Mouse (Mus musculus) neural tube, embryonic 12.5 days (tissue): ENCODE data around the gene Zfp334. TPM values are rescaled to one million over a fixed set of nuclear protein-coding genes. Genes with fewer than 3 reads are reported as not detected.

Source experiments
- ATAC-seq: fragments of 200-750 bp; cut with Nextera tagmentation; 2 replicates; pipeline ENCODE4 v1.8.0; 2017; ENCODE audit warnings: low read depth, mild to moderate bottlenecking, moderate TSS enrichment, moderate library complexity; ENCODE audit not compliant: low FRiP score
- H3K27ac ChIP-seq: fragments of 300-500 bp; sonication (generic); 2 replicates; pipeline ENCODE4 v1.5.1; 2016
- H3K27me3 ChIP-seq: fragments of 300-500 bp; sonication (generic); replicated peaks from 2 replicates; pipeline ENCODE4 v1.6.1; 2016; ENCODE audit warnings: mild to moderate bottlenecking
- H3K36me3 ChIP-seq: fragments of 300-500 bp; sonication (generic); 2 replicates; pipeline ENCODE4 v1.6.1; 2016; ENCODE audit warnings: mild to moderate bottlenecking
- H3K4me1 ChIP-seq: fragments of 300-500 bp; sonication (generic); 2 replicates; pipeline ENCODE4 v1.6.1; 2016
- H3K4me2 ChIP-seq: fragments of 300-500 bp; sonication (generic); replicated peaks from 2 replicates; pipeline ENCODE4 v1.6.1; 2016; ENCODE audit warnings: mild to moderate bottlenecking
- H3K4me3 ChIP-seq: fragments of 300-500 bp; sonication (generic); 2 replicates; pipeline ENCODE4 v1.5.1; 2016
- H3K9ac ChIP-seq: fragments of 300-500 bp; sonication (generic); 2 replicates; pipeline ENCODE4 v1.6.1; 2016; ENCODE audit warnings: mild to moderate bottlenecking
- H3K9me3 ChIP-seq: fragments of 300-500 bp; sonication (generic); 2 replicates; pipeline ENCODE4 v1.6.1; 2016; ENCODE audit warnings: mild to moderate bottlenecking
- WGBS: fragments of 180-500 bp; shearing (Covaris S2); methylation state at CpG from one replicate; pipeline ENCODE4 v1.1.7; 2016; 5-methylcytosine and 5-hydroxymethylcytosine counted together
- polyA plus RNA-seq: library from polyadenylated mRNA; unstranded; fragments of >200 nt; fragmentation: Nextera tagmentation; extraction: Ambion mirVana; gene quantifications from 2 replicates; pipeline ENCODE4 v1.2.1, GENCODE M21; 2016

Zfp334 gene
- 18.1 and 18.8 TPM in 2 replicates for polyA plus RNA-seq

- WGBS = under 1% methylated on average over 40 of the region's 40 CpGs
- Histone ChIP-seq H3K4me1 (peaks cover 11% of the 10 kb centered on the region), H3K27ac (peak within 1 kb of the TSS; percentile 89), H3K27me3 (no peaks in the 10 kb centered on the region), H3K36me3 (peaks cover 33% of the 10 kb centered on the region), H3K4me3 (peak within 1 kb of the TSS; percentile 88), H3K9ac (peak within 1 kb of the TSS; percentile 89), H3K9me3 (no peaks in the 10 kb centered on the region), H3K4me2 (peak within 1 kb of the TSS; percentile 68)
- peak; percentile 91 for ATAC-seq
These were observed at the start of gene Zfp334 for GRCm38 (mm10) chr2:165387844-165388495. Zfp334 (minus strand) TSS chr2:165388259.

- Histone ChIP-seq H3K4me2 (no peak overlapping the region), H3K27ac (no peak overlapping the region), H3K4me1 (no peaks in the 10 kb centered on the region), H3K4me3 (no peak overlapping the region), H3K9ac (no peak overlapping the region), H3K27me3 (no peaks in the 10 kb centered on the region; the same call in 1 of the 2 replicates), H3K9me3 (no peaks in the 10 kb centered on the region), H3K36me3 (no peaks in the 10 kb centered on the region)
- no peak for ATAC-seq
- WGBS = 61% methylated on average over 7 of the region's 7 CpGs
These were observed 40.6 kb upstream of the Zfp334 start for GRCm38 (mm10) chr2:165428694-165429093.

- H3K27ac ChIP-seq = no peak overlapping the region
- no peak overlapping the region for H3K4me3 ChIP-seq
- H3K27me3 ChIP-seq = no peaks in the 10 kb centered on the region
- no peak for ATAC-seq
- 47% methylated on average over 2 of the region's 2 CpGs for WGBS
- no peak overlapping the region for H3K4me2 ChIP-seq
- peaks cover 13% of the 10 kb centered on the region for H3K4me1 ChIP-seq
- no peaks in the 10 kb centered on the region for H3K36me3 ChIP-seq
- no peaks in the 10 kb centered on the region for H3K9me3 ChIP-seq
- H3K9ac ChIP-seq = no peak overlapping the region
These were observed 32.1 kb upstream of the Zfp334 start for GRCm38 (mm10) chr2:165420195-165420594.

- Histone ChIP-seq H3K27me3 (no peaks in the 10 kb centered on the region), H3K36me3 (no peaks in the 10 kb centered on the region), H3K27ac (no peak overlapping the region), H3K9ac (no peak overlapping the region), H3K4me2 (no peak overlapping the region), H3K9me3 (no peaks in the 10 kb centered on the region), H3K4me3 (no peak overlapping the region), H3K4me1 (peaks cover 13% of the 10 kb centered on the region)
- ATAC-seq = no peak
- 75% methylated on average over 4 of the region's 4 CpGs for WGBS
These were observed 31.6 kb upstream of the Zfp334 start for GRCm38 (mm10) chr2:165419670-165420111.

GRCm38 (mm10) chr2:165418577-165418976, 30.5 kb upstream of the Zfp334 start:
- Histone ChIP-seq H3K4me2 (no peak overlapping the region), H3K4me3 (no peak overlapping the region), H3K9me3 (no peaks in the 10 kb centered on the region), H3K9ac (no peak overlapping the region), H3K36me3 (no peaks in the 10 kb centered on the region), H3K27me3 (no peaks in the 10 kb centered on the region), H3K4me1 (peaks cover 16% of the 10 kb centered on the region), H3K27ac (no peak overlapping the region)
- WGBS = 87% methylated on average over 2 of the region's 2 CpGs
- no peak for ATAC-seq

- Histone ChIP-seq H3K36me3 (no peaks in the 10 kb centered on the region), H3K27me3 (no peaks in the 10 kb centered on the region), H3K4me2 (no peak overlapping the region), H3K4me1 (peaks cover 16% of the 10 kb centered on the region), H3K4me3 (no peak overlapping the region), H3K9ac (no peak overlapping the region), H3K27ac (no peak overlapping the region), H3K9me3 (no peaks in the 10 kb centered on the region)
- ATAC-seq = no peak
- 65% methylated on average over 7 of the region's 7 CpGs for WGBS
These were observed 29.2 kb upstream of the Zfp334 start for GRCm38 (mm10) chr2:165417291-165417690.

GRCm38 (mm10) chr2:165415795-165416194, 27.7 kb upstream of the Zfp334 start:
- no peak for ATAC-seq
- no peak overlapping the region for H3K4me2 ChIP-seq
- H3K4me3 ChIP-seq = no peak overlapping the region
- H3K4me1 ChIP-seq = peaks cover 16% of the 10 kb centered on the region
- H3K27me3 ChIP-seq = no peaks in the 10 kb centered on the region
- H3K9ac ChIP-seq = no peak overlapping the region
- H3K27ac ChIP-seq = no peak overlapping the region
- H3K36me3 ChIP-seq = no peaks in the 10 kb centered on the region
- no peaks in the 10 kb centered on the region for H3K9me3 ChIP-seq
- WGBS = 74% methylated on average over 6 of the region's 6 CpGs

GRCm38 (mm10) chr2:165415141-165415721, 27.2 kb upstream of the Zfp334 start:
- Histone ChIP-seq H3K36me3 (no peaks in the 10 kb centered on the region), H3K27ac (no peak overlapping the region), H3K4me1 (peaks cover 16% of the 10 kb centered on the region), H3K4me2 (no peak overlapping the region), H3K9me3 (no peaks in the 10 kb centered on the region), H3K27me3 (no peaks in the 10 kb centered on the region), H3K4me3 (no peak overlapping the region), H3K9ac (no peak overlapping the region)
- no peak for ATAC-seq
- WGBS = 70% methylated on average over 11 of the region's 11 CpGs

GRCm38 (mm10) chr2:165414321-165414720, 26.3 kb upstream of the Zfp334 start:
- H3K27ac ChIP-seq = no peak overlapping the region
- H3K9ac ChIP-seq = no peak overlapping the region
- H3K27me3 ChIP-seq = no peaks in the 10 kb centered on the region; the same call in 1 of the 2 replicates
- ATAC-seq = no peak
- no peak overlapping the region for H3K4me3 ChIP-seq
- no peak overlapping the region for H3K4me2 ChIP-seq
- H3K4me1 ChIP-seq = peaks cover 9% of the 10 kb centered on the region; the same call in 1 of the 2 replicates
- 84% methylated on average over 5 of the region's 5 CpGs for WGBS
- no peaks in the 10 kb centered on the region for H3K36me3 ChIP-seq
- no peaks in the 10 kb centered on the region for H3K9me3 ChIP-seq

GRCm38 (mm10) chr2:165413884-165414283, 25.8 kb upstream of the Zfp334 start:
- no peaks in the 10 kb centered on the region for H3K36me3 ChIP-seq
- no peak overlapping the region for H3K9ac ChIP-seq
- no peaks in the 10 kb centered on the region; the same call in 1 of the 2 replicates for H3K27me3 ChIP-seq
- H3K9me3 ChIP-seq = no peaks in the 10 kb centered on the region
- H3K27ac ChIP-seq = no peak overlapping the region
- H3K4me1 ChIP-seq = peaks cover 8% of the 10 kb centered on the region; the same call in 1 of the 2 replicates
- H3K4me3 ChIP-seq = no peak overlapping the region
- H3K4me2 ChIP-seq = no peak overlapping the region
- WGBS = 56% methylated on average over 3 of the region's 3 CpGs
- no peak for ATAC-seq

- Histone ChIP-seq H3K36me3 (no peaks in the 10 kb centered on the region), H3K27ac (no peak overlapping the region)
- WGBS = 51% methylated on average over 10 of the region's 10 CpGs
These were observed 19.7 kb upstream of the Zfp334 start for GRCm38 (mm10) chr2:165407700-165408301.

GRCm38 (mm10) chr2:165405351-165405750, 17.3 kb upstream of the Zfp334 start:
- Histone ChIP-seq H3K9ac (no peak overlapping the region), H3K4me3 (no peak overlapping the region), H3K36me3 (no peaks in the 10 kb centered on the region), H3K4me2 (no peak overlapping the region), H3K27me3 (no peaks in the 10 kb centered on the region; the same call in 1 of the 2 replicates), H3K9me3 (no peaks in the 10 kb centered on the region), H3K27ac (no peak overlapping the region), H3K4me1 (no peaks in the 10 kb centered on the region)
- no peak for ATAC-seq
- 72% methylated on average over 6 of the region's 6 CpGs for WGBS

More at GRCm38 (mm10) chr2:165407700-165408301, 19.7 kb upstream of the Zfp334 start:
- no peak overlapping the region for H3K4me3 ChIP-seq
- H3K4me1 ChIP-seq = no peaks in the 10 kb centered on the region
- H3K9ac ChIP-seq = no peak overlapping the region
- no peaks in the 10 kb centered on the region for H3K9me3 ChIP-seq
- no peak for ATAC-seq
- no peak overlapping the region for H3K4me2 ChIP-seq
- no peaks in the 10 kb centered on the region; the same call in 1 of the 2 replicates for H3K27me3 ChIP-seq
